Mouse (Mus musculus) B cell, adult 2 months (primary cell): ENCODE results near the gene Olfr175-ps1.

Experiments used
- DNase-seq, 2 experiments: peaks; one replicate each; pipeline ENCODE4 v3.0.0; 2022

The Olfr175-ps1 gene

DNA sequence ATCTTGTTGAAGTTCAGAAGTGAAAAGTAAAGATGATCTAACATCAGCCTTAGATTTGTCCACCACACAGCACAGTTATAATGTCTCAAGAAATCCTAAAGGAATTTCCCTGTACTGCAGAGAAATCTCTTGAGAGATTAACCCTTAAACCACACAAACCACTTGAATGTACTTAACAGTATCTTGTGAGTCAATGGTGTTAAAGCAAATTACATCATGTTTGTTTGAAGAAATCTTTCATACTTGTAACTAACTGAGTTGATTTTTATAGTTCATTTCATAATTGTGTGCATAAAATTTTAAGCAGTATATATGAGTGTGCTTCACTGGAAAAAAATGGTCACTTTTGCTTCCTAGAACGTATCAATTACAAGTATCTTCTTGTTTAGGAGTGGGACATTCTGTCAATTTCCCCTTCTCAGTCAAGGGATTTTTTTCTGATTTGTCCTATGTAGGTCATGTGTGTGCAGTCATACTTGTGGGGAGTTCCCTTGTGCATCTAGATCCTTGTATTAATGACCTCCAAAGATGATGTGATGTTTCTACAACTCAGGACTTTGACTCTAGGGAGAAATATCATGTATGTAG lies at the start of gene Olfr175-ps1:
Gene Olfr175-ps1 (minus strand): TSS at position 51 of the 588 bp plus-strand sequence.
- DNase-seq, result no peak

DNA sequence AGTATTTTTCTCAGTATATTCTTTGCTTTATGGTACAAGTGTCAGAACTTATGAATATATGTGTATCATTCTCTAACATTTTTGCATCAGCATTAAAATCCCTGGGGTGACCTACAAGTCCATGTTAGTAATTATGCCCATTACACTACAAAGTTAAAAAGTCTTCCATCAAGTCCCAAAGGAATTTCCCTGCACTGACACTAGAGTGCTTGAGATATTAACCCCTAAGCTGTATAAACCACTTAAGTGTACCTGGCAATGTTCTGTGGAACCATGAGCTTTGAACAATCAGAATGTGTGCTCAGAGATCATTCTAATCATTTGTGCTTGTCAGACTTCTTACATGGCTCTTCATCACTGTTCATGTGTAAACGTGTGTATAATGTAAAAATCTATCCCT lies 48.1 kb upstream of the Olfr175-ps1 start, which contains the start of gene Olfr177:
Gene Olfr177 (minus strand): TSS at position 101 of the 400 bp plus-strand sequence.
- no peak for DNase-seq

DNA sequence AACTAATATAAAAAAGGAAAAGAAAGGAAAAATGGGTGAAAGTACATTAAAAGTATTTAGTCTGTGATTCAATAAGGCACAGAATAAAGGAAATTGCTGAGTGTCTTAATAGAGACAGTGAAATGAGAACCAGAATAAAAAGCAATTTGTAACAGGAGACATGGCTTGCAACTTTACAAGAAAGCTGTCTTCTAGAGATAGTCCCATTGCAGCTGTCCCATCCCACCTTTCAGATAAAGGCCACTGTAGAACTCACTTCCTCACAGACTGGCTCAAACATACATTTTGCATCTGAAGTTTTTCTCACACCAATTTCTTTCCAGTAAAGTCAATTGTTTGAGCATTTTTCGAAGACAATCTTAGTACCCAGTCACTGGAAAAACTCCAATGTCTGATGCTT lies 34.9 kb upstream of the Olfr175-ps1 start:
- no peak for DNase-seq

DNA sequence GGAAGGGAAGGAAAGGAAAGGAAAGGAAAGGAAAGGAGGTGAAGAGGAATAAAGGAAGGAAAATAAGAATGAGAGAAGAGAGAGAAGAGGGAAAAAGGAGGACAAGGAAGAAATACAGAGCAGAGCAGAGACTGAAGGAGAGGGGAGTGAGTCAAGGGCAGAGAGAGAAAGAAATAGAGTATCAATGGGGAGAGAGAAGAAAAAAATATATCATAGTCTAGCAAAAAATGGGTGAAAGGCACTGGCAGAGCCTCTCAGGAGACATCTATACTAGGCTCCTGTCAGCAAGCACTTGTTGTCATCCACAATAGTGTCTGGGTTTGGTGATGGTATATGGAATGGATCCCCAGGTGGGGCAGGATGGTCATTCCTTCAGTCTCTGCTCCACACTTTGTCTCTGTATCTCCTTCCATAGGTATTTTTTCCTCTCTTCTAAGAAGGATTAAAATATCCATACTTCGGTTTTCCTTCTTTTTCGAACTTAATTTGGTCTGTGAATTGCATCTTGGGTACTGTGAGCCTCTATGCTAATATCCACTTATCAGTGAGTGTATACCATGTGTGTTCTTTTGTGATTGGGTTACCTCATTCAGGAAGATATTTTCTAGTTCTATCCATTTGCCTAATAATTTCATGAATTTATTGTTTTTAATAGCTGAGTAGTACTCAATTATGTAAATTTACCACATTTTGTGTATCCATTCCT lies 33.6 kb upstream of the Olfr175-ps1 start:
- no peak for DNase-seq

DNA sequence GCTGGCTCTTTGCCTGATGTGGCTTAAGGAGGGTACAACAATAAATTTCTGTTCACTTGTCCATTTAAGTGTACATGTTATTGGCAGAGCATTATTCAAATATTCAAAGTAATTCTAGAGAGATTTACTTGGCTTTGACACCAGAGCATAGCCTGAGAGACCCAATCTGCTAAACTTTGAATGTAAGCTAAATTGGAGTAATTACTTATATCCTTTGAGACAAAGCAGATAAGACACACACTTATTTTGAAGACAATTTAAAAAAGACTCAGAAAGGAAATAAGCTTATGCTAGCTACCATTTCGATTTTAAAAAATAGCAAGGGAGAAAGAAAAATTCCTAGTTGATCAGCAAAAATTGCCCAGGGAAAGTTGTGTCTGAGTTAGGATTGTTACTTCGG lies 26.4 kb downstream of the Olfr175-ps1 start, which contains the start of gene Olfr173:
Gene Olfr173 (minus strand): TSS at position 101 of the 400 bp plus-strand sequence.
- no peak for DNase-seq
